Mouse (Mus musculus): ENCODE data around the gene Fam89b. TPM values are rescaled to one million over a fixed set of nuclear protein-coding genes. Genes with fewer than 3 reads are reported as not detected.

The Fam89b gene
- polyA plus RNA-seq, 1 experiment from 2014 or later, result 73.0 TPM

GRCm38 (mm10) chr19:5725767-5726515 is 3.5 kb downstream of the Fam89b start, which contains the start of gene Ehbp1l1:
Gene Ehbp1l1 (minus strand): TSS chr19:5726317.
- DNase-seq (ENCODE audit: low read depth, low spot score), result no peak
- in situ Hi-C loops (cut with MboI; ENCODE audit: low pct_unique_long_range_greater_than_20kb), result no loop called here
- no peak for TF ChIP-seq CTCF (IDR thresholded peaks at IDR 0.05)
- H3K27me3 ChIP-seq, result no peaks in the 10 kb centered on the region
- no peak for ATAC-seq
- ChIA-PET POLR2A (interaction anchor here (0.6 to 2.1 kb wide), 10 partner anchors 9 to 197 kb away, joined by 3 to 19 read pairs (median 4); partner anchors contain the start of gene Ltbp3), CTCF (interaction anchor here (0.8 to 5.2 kb wide), 6 partner anchors 14 to 80 kb away, joined by 3 to 48 read pairs (median 3); partner anchors contain the start of gene Scyl1)

DNA sequence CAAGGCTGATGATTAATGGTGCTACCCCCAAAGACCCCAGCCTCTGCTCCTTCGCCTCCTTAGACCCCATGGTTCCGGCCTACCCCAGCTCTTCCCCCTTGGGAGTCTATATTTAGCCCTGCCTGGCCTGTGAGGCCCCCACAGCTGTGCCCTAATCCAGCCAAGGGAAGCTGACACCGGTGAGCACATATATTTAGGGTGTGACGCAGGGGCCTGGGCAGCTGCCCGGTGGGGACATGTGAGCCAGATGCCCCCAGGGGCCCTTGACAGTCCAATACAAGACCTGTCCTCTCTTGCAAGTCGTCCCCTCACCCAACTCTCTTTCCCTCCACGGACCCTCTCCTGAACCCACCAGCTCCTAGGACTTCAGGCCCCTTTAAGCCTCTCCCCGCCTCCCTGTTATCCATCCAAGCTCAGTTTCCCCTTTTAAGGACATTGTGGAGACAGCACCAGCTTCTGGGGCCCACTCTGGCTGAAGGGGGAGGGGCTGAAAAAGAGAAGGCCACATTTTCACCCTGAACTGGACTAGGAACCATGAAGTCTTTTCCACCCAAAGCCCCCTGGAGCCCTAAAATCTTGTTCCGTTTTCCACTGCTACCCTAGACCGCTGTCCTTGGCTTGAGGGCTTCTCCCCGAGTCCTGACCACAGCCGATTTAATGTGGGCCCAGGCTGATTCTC is 4.3 kb downstream of the Fam89b start:
- in situ Hi-C loops (cut with MboI; ENCODE audit: low pct_unique_long_range_greater_than_20kb), result no loop called here
- ChIA-PET CTCF (interaction anchor here (0.7 to 5.2 kb wide), 4 partner anchors 9 to 54 kb away, joined by 3 to 48 read pairs (median 3); no protein-coding TSS in a partner anchor), POLR2A (interaction anchor here (0.6 to 2.1 kb wide), 13 partner anchors 10 to 162 kb away, joined by 3 to 19 read pairs (median 4); partner anchors contain the start of genes Ltbp3, Map3k11 and Pcnx3)
- ATAC-seq (no peak), DNase-seq (ENCODE audit: low read depth, low spot score) (no peak)
- H3K27me3 ChIP-seq, result no peaks in the 10 kb centered on the region
- TF ChIP-seq CTCF (IDR thresholded peaks at IDR 0.05), result no peak

DNA sequence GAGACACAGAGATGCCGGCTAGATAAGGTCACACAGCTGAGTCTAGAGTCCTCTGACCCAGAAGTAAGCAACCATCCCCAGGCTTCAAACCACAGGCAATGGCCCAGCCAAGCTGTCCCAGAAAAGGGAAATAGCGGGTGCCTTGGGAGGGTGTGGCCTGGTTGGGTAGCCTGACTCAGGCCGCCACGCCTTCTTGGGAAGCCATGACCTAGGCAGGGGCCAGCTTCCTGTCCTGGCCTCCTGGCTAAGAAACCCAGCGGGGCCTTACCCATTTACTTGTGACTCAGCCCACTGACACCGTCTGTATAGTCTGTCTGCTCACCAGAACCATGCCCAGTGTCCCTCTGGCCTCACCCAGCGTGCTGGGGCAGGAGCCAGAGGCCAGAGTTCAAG is 4.9 kb downstream of the Fam89b start:
- ATAC-seq, result peak; percentile 27
- ChIA-PET POLR2A (interaction anchor here (0.7 to 1.5 kb wide), 9 partner anchors 9 to 162 kb away, joined by 3 to 8 read pairs (median 3); partner anchors contain the start of genes Map3k11 and Pcnx3), CTCF (interaction anchor here (0.7 to 5.2 kb wide), 4 partner anchors 10 to 55 kb away, joined by 3 to 48 read pairs (median 3); no protein-coding TSS in a partner anchor)
- no peak for DNase-seq (ENCODE audit: low read depth, low spot score)
- H3K27me3 ChIP-seq, result no peaks in the 10 kb centered on the region
- TF ChIP-seq CTCF (IDR thresholded peaks at IDR 0.05), result no peak
- in situ Hi-C loops (cut with MboI; ENCODE audit: low pct_unique_long_range_greater_than_20kb), result no loop called here

GRCm38 (mm10) chr19:5723934-5724548 is 5.4 kb downstream of the Fam89b start:
- POLR2A ChIA-PET, result interaction anchor here (0.7 to 1.5 kb wide), 9 partner anchors 9 to 163 kb away, joined by 3 to 8 read pairs (median 3); partner anchors contain the start of genes Map3k11 and Pcnx3
- no peaks in the 10 kb centered on the region for H3K27me3 ChIP-seq
- ATAC-seq, result no peak
- in situ Hi-C loops (cut with MboI; ENCODE audit: low pct_unique_long_range_greater_than_20kb), result no loop called here
- no peak for TF ChIP-seq CTCF (IDR thresholded peaks at IDR 0.05)
- CTCF ChIA-PET, result interaction anchor here (1.2 to 5.2 kb wide), 4 partner anchors 10 to 21 kb away, joined by 3 to 48 read pairs (median 4); no protein-coding TSS in a partner anchor
- no peak for DNase-seq (ENCODE audit: low read depth, low spot score)

DNA sequence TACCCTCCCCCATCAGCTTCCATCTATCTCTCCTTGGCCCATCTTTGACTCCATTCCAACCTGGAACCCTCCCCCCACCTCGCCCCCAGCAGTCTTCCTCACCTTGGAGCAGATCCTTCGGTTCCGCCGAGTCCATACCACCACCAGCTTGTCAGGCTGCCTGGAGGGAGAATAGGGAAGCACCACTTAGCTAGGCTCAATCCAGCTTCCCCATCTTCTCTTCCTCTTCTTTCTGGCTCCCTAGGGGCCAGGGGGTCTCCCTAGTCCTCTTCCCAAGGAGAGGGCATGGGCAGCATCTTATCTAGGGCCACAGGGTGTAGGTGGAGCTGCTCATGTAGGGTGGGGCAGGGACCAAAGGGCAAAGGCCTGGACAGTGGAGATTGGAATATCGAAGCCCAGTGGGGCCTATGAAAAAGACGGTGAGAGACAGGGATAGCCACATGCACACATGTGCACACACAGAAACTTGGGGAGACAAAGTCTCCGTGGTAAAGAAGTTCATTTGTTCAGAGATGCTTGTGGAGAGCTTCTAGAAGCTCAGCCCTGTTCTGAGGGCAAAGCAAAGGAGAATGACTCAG is 6.5 kb downstream of the Fam89b start:
- ATAC-seq, result no peak
- no peaks in the 10 kb centered on the region for H3K27me3 ChIP-seq

GRCm38 (mm10) chr19:5721233-5721632 is 8.2 kb downstream of the Fam89b start:
- ATAC-seq (no peak), DNase-seq (ENCODE audit: low read depth, low spot score) (no peak)
- no peaks in the 10 kb centered on the region for H3K27me3 ChIP-seq
- POLR2A ChIA-PET, result interaction anchor here (1.0 to 1.8 kb wide), 2 partner anchors 49 to 78 kb away, joined by 3 to 4 read pairs; no protein-coding TSS in a partner anchor
- no peak for TF ChIP-seq CTCF (IDR thresholded peaks at IDR 0.05)
- CTCF ChIA-PET, result no interaction called here
- in situ Hi-C loops (cut with MboI; ENCODE audit: low pct_unique_long_range_greater_than_20kb), result no loop called here

More for the DNA sequence above, 6.5 kb downstream of the Fam89b start:
- in situ Hi-C loops (cut with MboI; ENCODE audit: low pct_unique_long_range_greater_than_20kb), result no loop called here
- ChIA-PET CTCF (interaction anchor here (2.0 kb wide), 1 partner anchor 9 kb away, joined by 6 read pairs; no protein-coding TSS in a partner anchor), POLR2A (interaction anchor here (0.8 to 1.1 kb wide), 2 partner anchors 33 to 122 kb away, joined by 3 to 5 read pairs; no protein-coding TSS in a partner anchor)
- no peak for TF ChIP-seq CTCF (IDR thresholded peaks at IDR 0.05)
- no peak for DNase-seq (ENCODE audit: low read depth, low spot score)

DNA sequence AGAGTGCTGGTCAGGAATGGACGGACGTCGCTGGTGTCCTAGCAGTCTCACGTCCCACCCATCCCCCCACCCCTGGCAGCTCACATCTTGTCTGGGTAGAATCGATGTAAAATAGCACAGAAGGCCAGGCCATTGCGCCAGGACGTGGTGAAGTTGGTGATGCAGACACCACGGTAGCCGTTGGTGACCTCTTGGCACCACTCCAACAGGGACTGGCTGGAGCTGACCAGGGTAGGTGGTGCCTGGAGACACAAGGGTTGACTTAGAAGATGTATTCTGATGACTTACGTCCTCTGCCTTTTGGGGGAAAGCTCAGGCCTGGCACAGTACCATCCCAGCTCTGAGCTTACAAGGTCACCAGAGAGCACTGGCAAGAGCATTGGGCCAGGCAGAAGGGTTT is 12.5 kb downstream of the Fam89b start:
- no peak for DNase-seq (ENCODE audit: low read depth, low spot score)
- CTCF ChIA-PET, result interaction anchor here (2.4 kb wide), 1 partner anchor 10 kb away, joined by 6 read pairs; no protein-coding TSS in a partner anchor
- TF ChIP-seq CTCF (IDR thresholded peaks at IDR 0.05), result no peak
- ATAC-seq, result no peak
- no peaks in the 10 kb centered on the region for H3K27me3 ChIP-seq
- POLR2A ChIA-PET, result interaction anchor here (2.5 kb wide), 1 partner anchor 26 kb away, joined by 8 read pairs; no protein-coding TSS in a partner anchor
- in situ Hi-C loops (cut with MboI; ENCODE audit: low pct_unique_long_range_greater_than_20kb), result no loop called here

GRCm38 (mm10) chr19:5715793-5716688 is 13.4 kb downstream of the Fam89b start:
- ATAC-seq (no peak), DNase-seq (ENCODE audit: low read depth, low spot score) (no peak)
- ChIA-PET CTCF (interaction anchor here (0.9 to 2.4 kb wide), 4 partner anchors 11 to 71 kb away, joined by 3 to 6 read pairs (median 4); no protein-coding TSS in a partner anchor), POLR2A (interaction anchor here (0.6 to 2.5 kb wide), 7 partner anchors 8 to 46 kb away, joined by 3 to 8 read pairs (median 4); partner anchors contain the start of gene Fam89b)
- H3K27me3 ChIP-seq, result no peaks in the 10 kb centered on the region
- no peak for TF ChIP-seq CTCF (IDR thresholded peaks at IDR 0.05)
- in situ Hi-C loops (cut with MboI; ENCODE audit: low pct_unique_long_range_greater_than_20kb), result no loop called here

Measured in Patski (cell line).